Mouse (Mus musculus): Measurements from ENCODE around the gene Fam170b.

Fam170b gene

DNA sequence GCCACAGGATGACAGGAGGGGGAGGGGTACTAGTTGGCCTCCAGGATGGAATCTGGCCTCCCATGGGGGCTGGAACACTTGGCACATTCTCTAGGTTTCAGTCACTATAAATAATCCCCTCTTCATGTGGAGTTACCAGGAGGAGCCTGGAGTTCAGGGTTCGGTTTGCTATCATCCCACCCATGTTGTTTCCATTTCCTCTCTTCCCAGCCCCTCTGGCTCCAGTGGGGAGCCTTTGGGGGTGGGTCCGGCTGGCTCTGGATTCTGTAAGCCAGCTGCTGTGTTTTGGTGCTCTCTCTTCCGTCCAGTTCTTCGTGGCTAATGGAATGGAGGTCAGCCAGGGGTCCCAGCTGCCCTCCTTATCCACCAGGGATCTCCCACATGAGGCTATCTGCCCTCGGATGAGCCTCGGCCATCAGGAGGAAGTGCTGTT, 27.4 kb downstream of the Fam170b start:
- TF ChIP-seq CTCF (conservative IDR thresholded peaks at IDR 0.05; ENCODE audit: low read length) (no peak), NANOG (IDR thresholded peaks at IDR 0.05; ENCODE audit: borderline replicate concordance, low read length) (no peak), POU5F1 (IDR thresholded peaks at IDR 0.05; ENCODE audit: borderline replicate concordance, low read length) (no peak)
- Histone ChIP-seq H3K27me3 (ENCODE audit: insufficient read depth, low read length) (peaks cover 34% of the 10 kb centered on the region), H3K4me1 (replicated peaks; ENCODE audit: low read depth, low read length) (peaks cover 20% of the 10 kb centered on the region), H3K9me3 (ENCODE audit: low read length) (no peaks in the 10 kb centered on the region), H3K36me3 (ENCODE audit: insufficient read depth, low read length) (no peaks in the 10 kb centered on the region), H3K4me3 (replicated peaks; ENCODE audit: low read length) (no peak overlapping the region)

- no peaks in the 10 kb centered on the region for H3K9me3 ChIP-seq (ENCODE audit: low read length)
- H3K36me3 ChIP-seq (ENCODE audit: insufficient read depth, low read length) = no peaks in the 10 kb centered on the region
- no peak for TF ChIP-seq CTCF (conservative IDR thresholded peaks at IDR 0.05; ENCODE audit: low read length)
- no peak for TF ChIP-seq POU5F1 (IDR thresholded peaks at IDR 0.05; ENCODE audit: borderline replicate concordance, low read length)
- TF ChIP-seq NANOG (IDR thresholded peaks at IDR 0.05; ENCODE audit: borderline replicate concordance, low read length) = no peak
Measured at GRCm38 (mm10) chr14:32861656-32862055, 27.9 kb downstream of the Fam170b start.

DNA sequence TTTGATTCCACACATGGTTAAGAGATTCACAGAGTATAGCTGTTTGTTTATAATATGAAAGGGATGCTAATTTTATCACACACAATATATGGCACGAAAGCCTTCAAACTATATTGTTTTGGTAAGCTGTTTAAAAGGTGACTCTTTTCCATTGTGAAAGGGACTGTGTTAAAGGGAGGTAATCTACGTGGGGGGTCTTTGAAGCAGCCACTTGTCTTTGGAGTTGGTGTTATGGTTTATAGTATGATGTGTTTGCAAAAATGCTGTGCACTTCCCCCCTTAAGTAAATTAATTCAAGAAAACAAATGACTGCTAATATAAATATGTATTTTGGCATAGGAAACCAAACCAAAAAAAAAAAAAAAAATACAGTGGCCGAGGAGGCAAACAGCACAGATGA, 31.6 kb downstream of the Fam170b start:
- H3K9me3 ChIP-seq (ENCODE audit: low read length) = no peaks in the 10 kb centered on the region
- H3K4me1 ChIP-seq (replicated peaks; ENCODE audit: low read depth, low read length) = 0 out of 2 replicates have a peak, but pooled peaks cover 3% of the 10 kb centered on the region
- TF ChIP-seq POU5F1 (IDR thresholded peaks at IDR 0.05; ENCODE audit: borderline replicate concordance, low read length) (no peak), CTCF (conservative IDR thresholded peaks at IDR 0.05; ENCODE audit: low read length) (no peak), NANOG (IDR thresholded peaks at IDR 0.05; ENCODE audit: borderline replicate concordance, low read length) (no peak)
- no peak overlapping the region for H3K4me3 ChIP-seq (replicated peaks; ENCODE audit: low read length)
- no peaks in the 10 kb centered on the region for H3K36me3 ChIP-seq (ENCODE audit: insufficient read depth, low read length)
- H3K27me3 ChIP-seq (ENCODE audit: insufficient read depth, low read length) = no peaks in the 10 kb centered on the region

More at GRCm38 (mm10) chr14:32861656-32862055, 27.9 kb downstream of the Fam170b start:
- peaks cover 16% of the 10 kb centered on the region for H3K4me1 ChIP-seq (replicated peaks; ENCODE audit: low read depth, low read length)
- H3K4me3 ChIP-seq (replicated peaks; ENCODE audit: low read length) = no peak overlapping the region
- H3K27me3 ChIP-seq (ENCODE audit: insufficient read depth, low read length) = peaks cover 29% of the 10 kb centered on the region

GRCm38 (mm10) chr14:32871963-32872362, 38.2 kb downstream of the Fam170b start:
- TF ChIP-seq NANOG (IDR thresholded peaks at IDR 0.05; ENCODE audit: borderline replicate concordance, low read length) = no peak
- TF ChIP-seq POU5F1 (IDR thresholded peaks at IDR 0.05; ENCODE audit: borderline replicate concordance, low read length) = no peak
- no peak for TF ChIP-seq CTCF (conservative IDR thresholded peaks at IDR 0.05; ENCODE audit: low read length)
- Histone ChIP-seq H3K9me3 (ENCODE audit: low read length) (no peaks in the 10 kb centered on the region), H3K4me3 (replicated peaks; ENCODE audit: low read length) (no peak overlapping the region), H3K27me3 (ENCODE audit: insufficient read depth, low read length) (peaks cover 8% of the 10 kb centered on the region; the same call in 1 of the 2 replicates), H3K36me3 (ENCODE audit: insufficient read depth, low read length) (no peaks in the 10 kb centered on the region), H3K4me1 (replicated peaks; ENCODE audit: low read depth, low read length) (no peaks in the 10 kb centered on the region)

- no peaks in the 10 kb centered on the region for H3K4me1 ChIP-seq (replicated peaks; ENCODE audit: low read depth, low read length)
- H3K27me3 ChIP-seq (ENCODE audit: insufficient read depth, low read length) = peaks cover 15% of the 10 kb centered on the region; the same call in 1 of the 2 replicates
- TF ChIP-seq POU5F1 (IDR thresholded peaks at IDR 0.05; ENCODE audit: borderline replicate concordance, low read length) (no peak), CTCF (conservative IDR thresholded peaks at IDR 0.05; ENCODE audit: low read length) (no peak), NANOG (IDR thresholded peaks at IDR 0.05; ENCODE audit: borderline replicate concordance, low read length) (no peak)
- no peak overlapping the region for H3K4me3 ChIP-seq (replicated peaks; ENCODE audit: low read length)
- no peaks in the 10 kb centered on the region for H3K36me3 ChIP-seq (ENCODE audit: insufficient read depth, low read length)
- no peaks in the 10 kb centered on the region for H3K9me3 ChIP-seq (ENCODE audit: low read length)
Measured at GRCm38 (mm10) chr14:32877549-32877948, 43.8 kb downstream of the Fam170b start.

DNA sequence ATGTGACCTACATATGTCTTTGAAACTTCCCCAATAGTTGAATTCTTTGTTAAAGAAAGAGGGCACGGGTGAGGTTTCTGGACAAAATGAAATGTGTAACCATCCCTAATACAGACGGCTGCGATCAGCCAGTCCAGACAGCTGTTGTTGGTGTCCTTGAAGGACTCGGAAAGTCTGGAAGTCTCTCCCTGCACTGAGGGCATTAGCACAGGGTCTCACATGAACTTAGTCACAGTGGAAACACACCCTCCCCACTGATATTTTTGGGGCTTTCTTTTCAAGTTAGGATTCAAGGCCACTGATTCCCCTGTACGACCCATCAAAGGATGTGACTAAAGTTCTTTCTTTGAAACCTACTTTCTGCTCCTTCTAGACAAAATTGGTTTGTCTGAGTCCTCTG, 46.6 kb downstream of the Fam170b start:
- Histone ChIP-seq H3K27me3 (ENCODE audit: insufficient read depth, low read length) (peaks cover 15% of the 10 kb centered on the region; the same call in 1 of the 2 replicates), H3K36me3 (ENCODE audit: insufficient read depth, low read length) (no peaks in the 10 kb centered on the region), H3K4me1 (replicated peaks; ENCODE audit: low read depth, low read length) (no peaks in the 10 kb centered on the region), H3K4me3 (replicated peaks; ENCODE audit: low read length) (no peak overlapping the region), H3K9me3 (ENCODE audit: low read length) (no peaks in the 10 kb centered on the region)
- no peak for TF ChIP-seq CTCF (conservative IDR thresholded peaks at IDR 0.05; ENCODE audit: low read length)
- no peak for TF ChIP-seq POU5F1 (IDR thresholded peaks at IDR 0.05; ENCODE audit: borderline replicate concordance, low read length)
- no peak for TF ChIP-seq NANOG (IDR thresholded peaks at IDR 0.05; ENCODE audit: borderline replicate concordance, low read length)

- H3K4me3 ChIP-seq (replicated peaks; ENCODE audit: low read length) = no peak overlapping the region
- no peaks in the 10 kb centered on the region for H3K4me1 ChIP-seq (replicated peaks; ENCODE audit: low read depth, low read length)
- H3K36me3 ChIP-seq (ENCODE audit: insufficient read depth, low read length) = no peaks in the 10 kb centered on the region
- 0 out of 2 replicates have a peak, but pooled peaks cover 8% of the 10 kb centered on the region for H3K27me3 ChIP-seq (ENCODE audit: insufficient read depth, low read length)
- no peak for TF ChIP-seq POU5F1 (IDR thresholded peaks at IDR 0.05; ENCODE audit: borderline replicate concordance, low read length)
- TF ChIP-seq CTCF (conservative IDR thresholded peaks at IDR 0.05; ENCODE audit: low read length) = no peak
- no peak for TF ChIP-seq NANOG (IDR thresholded peaks at IDR 0.05; ENCODE audit: borderline replicate concordance, low read length)
- H3K9me3 ChIP-seq (ENCODE audit: low read length) = no peaks in the 10 kb centered on the region
Measured at GRCm38 (mm10) chr14:32881693-32882092, 47.9 kb downstream of the Fam170b start.
